Mouse (Mus musculus) kidney, adult 2 months (tissue): ENCODE data around the gene Gast.

ENCODE experiments used
- CTCF ChIP-seq: fragments of 200-500 bp; conservative IDR thresholded peaks from 2 replicates; pipeline ENCODE4 v1.5.1; 2011; ENCODE audit warnings: low read depth, mild to moderate bottlenecking, control low read depth, low read length, moderate library complexity, mixed read lengths; ENCODE audit not compliant: insufficient read depth, insufficient read length
- POLR2A ChIP-seq: fragments of 200-500 bp; IDR thresholded peaks from one replicate; pipeline ENCODE4 v1.6.1; 2011; ENCODE audit warnings: low read depth, low read length, control low read depth

- TF ChIP-seq CTCF (no peak), POLR2A (no peak)
Measured at GRCm38 (mm10) chr11:100382682-100383081, 48.5 kb downstream of the Gast start.
